Mouse (Mus musculus) ES-CJ7 (cell line): ENCODE data around the gene Gm3893.
"Not testable (repeated sequence)": the region's sequence is repeated elsewhere in the genome, so short reads cannot be mapped to it uniquely, and the experiment has no call there.

Experiments
- DNase-seq: peaks from one replicate; pipeline ENCODE4 v3.0.0; 2011; ENCODE audit warnings: low read depth, low spot score

Gene Gm3893

DNA sequence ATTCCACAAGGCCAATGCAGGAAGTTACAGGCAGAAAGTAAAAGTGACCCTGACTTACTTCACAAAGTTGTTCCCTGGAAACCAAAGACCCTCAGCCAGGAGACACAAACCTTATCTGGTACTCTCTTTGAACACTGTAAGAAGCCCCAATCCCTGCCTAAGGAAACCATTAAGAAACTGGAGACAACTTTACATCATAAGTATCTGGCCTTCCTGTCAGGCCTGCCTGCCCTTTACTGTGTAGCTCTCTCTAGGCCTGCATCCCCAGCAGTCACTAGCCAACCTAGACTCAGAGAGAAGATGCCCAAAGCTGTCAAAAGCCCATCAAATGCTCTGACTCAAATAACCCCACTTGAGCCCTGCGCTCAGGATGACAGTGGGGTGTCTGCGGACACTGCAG lies at the start of gene Gm3893:
Gene Gm3893 (plus strand): TSS at position 301 of the 400 bp plus-strand sequence.
- not testable (repeated sequence) for DNase-seq

DNA sequence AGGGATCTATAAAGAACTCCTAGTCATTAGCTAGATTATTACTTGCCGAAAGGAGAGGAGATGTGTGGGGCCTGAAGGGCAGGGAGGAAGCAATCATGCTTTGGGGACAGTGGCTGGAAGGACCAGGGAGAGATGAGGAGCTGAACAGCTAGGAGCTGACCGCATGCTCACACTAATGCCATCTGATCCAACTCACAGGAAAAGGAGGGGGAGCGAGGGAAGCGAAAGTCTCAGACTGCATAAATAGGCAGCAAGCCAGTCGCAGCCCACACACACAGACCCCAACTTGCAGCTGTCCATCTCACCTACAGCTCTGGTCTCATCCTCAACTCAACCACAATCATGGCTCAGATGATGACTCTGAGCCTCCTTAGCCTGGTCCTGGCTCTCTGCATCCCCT lies 23.5 kb downstream of the Gm3893 start, which contains the start of gene Gm13304:
Gene Gm13304 (plus strand): TSS at position 301 of the 400 bp plus-strand sequence.
- not testable (repeated sequence) for DNase-seq
